ENCODE assay signal across 34 mouse cellular contexts in genomic region chr17:23931157-23931556, GRCm38 (mm10). TPM values are rescaled to one million over a fixed set of nuclear protein-coding genes. Genes with fewer than 3 reads are reported as not detected.
DNase-seq lines count a peak whose midpoint lies in the region; ATAC-seq and TF ChIP-seq lines count a peak whose summit lies in the region.
"Had no signal": no experiment of that assay in that cellular context is flagged by ENCODE, and none has a peak within 500 bp of the region (broad histone marks: within the 10 kb centered on the region; RNA-seq: fewer than 3 reads in every experiment).

No protein-coding gene starts in this region.

- H3K9ac ChIP-seq in heart, embryonic 12.5 days: no peak overlapping the region
- no peak overlapping the region for H3K9ac ChIP-seq in lung, postnatal 0 days (replicated peaks; ENCODE audit: low read depth)
- no peak overlapping the region for H3K9ac ChIP-seq in midbrain, embryonic 14.5 days (replicated peaks; ENCODE audit: low read length)
- H3K9ac ChIP-seq: forebrain, embryonic 13.5 days; heart, embryonic 13.5 days; hindbrain, embryonic 12.5 days; hindbrain, embryonic 15.5 days had no signal

- ATAC-seq in heart, embryonic 12.5 days (ENCODE audit: insufficient number of reproducible peaks, low FRiP score): peak; percentile 33; the same call in 1 of the 2 replicates
- ATAC-seq in lung, postnatal 0 days: no peak
- no peak for ATAC-seq in midbrain, embryonic 14.5 days (ENCODE audit: low FRiP score, low TSS enrichment)
- ATAC-seq: forebrain, embryonic 13.5 days; forebrain, embryonic 16.5 days; Patski had no signal

- 54% methylated on average over 5 of the region's 5 CpGs for WGBS in heart, embryonic 12.5 days
- WGBS in lung, postnatal 0 days: 50% methylated on average over 5 of the region's 5 CpGs
- 92% methylated on average over 5 of the region's 5 CpGs for WGBS in midbrain, embryonic 14.5 days

- H3K4me3 ChIP-seq in heart, embryonic 12.5 days: no peak overlapping the region
- no peak overlapping the region for H3K4me3 ChIP-seq in lung, postnatal 0 days (ENCODE audit: low read depth, low read length)
- H3K4me3 ChIP-seq in midbrain, embryonic 14.5 days (replicated peaks; ENCODE audit: low read depth, low read length): no peak overlapping the region
- H3K4me3 ChIP-seq: forebrain, embryonic 10.5 days; forebrain, embryonic 13.5 days; heart, embryonic 13.5 days; hindbrain, embryonic 12.5 days; hindbrain, embryonic 15.5 days had no signal

- intact Hi-C loops in heart, postnatal 14 days (cut with DNase I): no loop called here

- DNase-seq in heart, postnatal 14 days: no peak
- DNase-seq in lung, postnatal 10 days: peak; percentile 25
- no peak for DNase-seq in lung, postnatal 0 days (ENCODE audit: low spot score)
- DNase-seq in 3T3-L1 (ENCODE audit: low read depth, low spot score): peak; percentile 1
- DNase-seq in adipocyte (ENCODE audit: low spot score): peak; percentile 1
- DNase-seq in midbrain, embryonic 14.5 days: no peak
- DNase-seq in urinary bladder, postnatal 4 days (ENCODE audit: low spot score in 2 of 2): no peak
- DNase-seq: adrenal gland, adult 2 months; adrenal gland, postnatal 14 days; cerebellum, adult 11 months; cerebellum, adult 2 months; cerebellum, postnatal 10 days; cerebellum, postnatal 36 days; gastrocnemius, postnatal 10 days; gastrocnemius, postnatal 36 days had no signal

- 0 out of 2 replicates have a peak, but pooled peaks cover 4% of the 10 kb centered on the region for H3K9me3 ChIP-seq in heart, embryonic 12.5 days (replicated peaks)
- no peaks in the 10 kb centered on the region for H3K9me3 ChIP-seq in lung, postnatal 0 days (ENCODE audit: low read length)
- no peaks in the 10 kb centered on the region for H3K9me3 ChIP-seq in midbrain, embryonic 14.5 days (ENCODE audit: control insufficient read depth, low read length)
- H3K9me3 ChIP-seq: forebrain, embryonic 10.5 days; forebrain, embryonic 13.5 days; G1E; hindbrain, embryonic 12.5 days; hindbrain, embryonic 15.5 days had no signal

- H3K27ac ChIP-seq in heart, embryonic 12.5 days (ENCODE audit: poor library complexity, severe bottlenecking): no peak overlapping the region
- no peak overlapping the region for H3K27ac ChIP-seq in lung, postnatal 0 days (ENCODE audit: low read length)
- H3K27ac ChIP-seq in midbrain, embryonic 14.5 days (replicated peaks; ENCODE audit: low read depth, low read length): no peak overlapping the region
- H3K27ac ChIP-seq: forebrain, embryonic 10.5 days; forebrain, embryonic 13.5 days; heart, embryonic 13.5 days; hindbrain, embryonic 12.5 days; hindbrain, embryonic 15.5 days had no signal

- H3K4me1 ChIP-seq in heart, embryonic 12.5 days (replicated peaks): no peaks in the 10 kb centered on the region
- H3K4me1 ChIP-seq in lung, postnatal 0 days (ENCODE audit: insufficient read depth, low read depth, low read length): no peaks in the 10 kb centered on the region
- no peaks in the 10 kb centered on the region for H3K4me1 ChIP-seq in midbrain, embryonic 14.5 days (ENCODE audit: control insufficient read depth, insufficient read depth, low read length)
- H3K4me1 ChIP-seq: forebrain, embryonic 13.5 days; heart, embryonic 13.5 days; hindbrain, embryonic 12.5 days; hindbrain, embryonic 15.5 days had no signal

- H3K36me3 ChIP-seq in heart, embryonic 12.5 days: no peaks in the 10 kb centered on the region
- H3K36me3 ChIP-seq in lung, postnatal 0 days (ENCODE audit: insufficient read depth, low read length): no peaks in the 10 kb centered on the region
- no peaks in the 10 kb centered on the region for H3K36me3 ChIP-seq in midbrain, embryonic 14.5 days (ENCODE audit: control insufficient read depth, insufficient read depth, low read length)
- H3K36me3 ChIP-seq: forebrain, embryonic 10.5 days; G1E; heart, embryonic 13.5 days; hindbrain, embryonic 12.5 days; hindbrain, embryonic 15.5 days had no signal

- 0 out of 2 replicates have a peak, but pooled peaks cover 2% of the 10 kb centered on the region for H3K27me3 ChIP-seq in heart, embryonic 12.5 days (replicated peaks)
- H3K27me3 ChIP-seq in lung, postnatal 0 days (replicated peaks; ENCODE audit: insufficient read depth, low read length): no peaks in the 10 kb centered on the region
- H3K27me3 ChIP-seq in midbrain, embryonic 14.5 days (ENCODE audit: control insufficient read depth, insufficient read depth, low read length): no peaks in the 10 kb centered on the region
- H3K27me3 ChIP-seq: forebrain, embryonic 13.5 days; heart, embryonic 13.5 days; hindbrain, embryonic 12.5 days; hindbrain, embryonic 15.5 days; Patski had no signal

- no peak for TF ChIP-seq EP300 in lung, postnatal 0 days (IDR thresholded peaks at IDR 0.05)

- H3K4me2 ChIP-seq in heart, embryonic 12.5 days: no peak overlapping the region
- no peak overlapping the region for H3K4me2 ChIP-seq in lung, postnatal 0 days (replicated peaks; ENCODE audit: low read depth, low read length)
- H3K4me2 ChIP-seq in midbrain, embryonic 14.5 days (ENCODE audit: low read length): no peak overlapping the region
- H3K4me2 ChIP-seq: forebrain, embryonic 13.5 days; heart, embryonic 13.5 days; hindbrain, embryonic 12.5 days; hindbrain, embryonic 15.5 days had no signal

- no peak for TF ChIP-seq CTCF in lung, postnatal 0 days (IDR thresholded peaks at IDR 0.05)

RNA-seq across cellular contexts. Expression of gene Sbp, which starts 10.3 kb away (rescaled TPM):
- not detected in 2 replicates for polyA plus RNA-seq in heart, embryonic 12.5 days (2016; fragmentation: Nextera tagmentation; extraction: Ambion mirVana)
- not detected for total RNA-seq in heart, postnatal 14 days (2021)
- not detected in 2 replicates for polyA plus RNA-seq in lung, postnatal 0 days (2015; fragmentation: Nextera tagmentation; extraction: Ambion mirVana)
- not detected in 2 replicates for polyA plus RNA-seq in midbrain, embryonic 14.5 days (2014; fragmentation: Nextera tagmentation; extraction: Ambion mirVana)
- total RNA-seq: adrenal gland, adult 2 months; adrenal gland, postnatal 14 days; adrenal gland, postnatal 4 days; CH12.LX; G1E; gastrocnemius, adult 18-20 months; gastrocnemius, postnatal 10 days; gastrocnemius, postnatal 36 days; granulocyte monocyte progenitor cell, adult 5-6 weeks; heart, postnatal 25 days; hematopoietic stem cell, adult 5-6 weeks had no signal
- polyA plus RNA-seq: adrenal gland, adult 2 months; cerebellum, adult 2 months; embryonic facial prominence, embryonic 11.5 days; embryonic facial prominence, embryonic 14.5 days; forebrain, embryonic 10.5 days; forebrain, embryonic 13.5 days; forebrain, embryonic 16.5 days; G1E; heart, embryonic 13.5 days; heart, embryonic 16.5 days; hindbrain, embryonic 12.5 days; hindbrain, embryonic 15.5 days; intestine, embryonic 14.5 days; Patski had no signal

RNA-seq across cellular contexts. Expression of gene Dcpp3, which starts 13.9 kb away (rescaled TPM):
- polyA plus RNA-seq in heart, embryonic 12.5 days (2016; fragmentation: Nextera tagmentation; extraction: Ambion mirVana): not detected in 2 replicates
- not detected for total RNA-seq in heart, postnatal 14 days (2021)
- 0.35 and 0.64 TPM in 2 replicates for polyA plus RNA-seq in lung, postnatal 0 days (2015; fragmentation: Nextera tagmentation; extraction: Ambion mirVana)
- not detected in 2 replicates for polyA plus RNA-seq in midbrain, embryonic 14.5 days (2014; fragmentation: Nextera tagmentation; extraction: Ambion mirVana)
- total RNA-seq: adrenal gland, adult 2 months; adrenal gland, postnatal 14 days; adrenal gland, postnatal 4 days; CH12.LX; G1E; gastrocnemius, adult 18-20 months; gastrocnemius, postnatal 10 days; gastrocnemius, postnatal 36 days; granulocyte monocyte progenitor cell, adult 5-6 weeks; heart, postnatal 25 days; hematopoietic stem cell, adult 5-6 weeks had no signal
- polyA plus RNA-seq: adrenal gland, adult 2 months; cerebellum, adult 2 months; embryonic facial prominence, embryonic 11.5 days; forebrain, embryonic 10.5 days; forebrain, embryonic 13.5 days; forebrain, embryonic 16.5 days; G1E; heart, embryonic 13.5 days; heart, embryonic 16.5 days; hindbrain, embryonic 12.5 days; hindbrain, embryonic 15.5 days; intestine, embryonic 14.5 days; Patski had no signal

RNA-seq across cellular contexts. Expression of gene Sbpl, which starts 23.9 kb away (rescaled TPM):
- polyA plus RNA-seq in heart, embryonic 12.5 days (2016; fragmentation: Nextera tagmentation; extraction: Ambion mirVana): not detected in 2 replicates
- total RNA-seq in heart, postnatal 14 days (2021): not detected
- not detected in 2 replicates for polyA plus RNA-seq in lung, postnatal 0 days (2015; fragmentation: Nextera tagmentation; extraction: Ambion mirVana)
- not detected in 2 replicates for polyA plus RNA-seq in midbrain, embryonic 14.5 days (2014; fragmentation: Nextera tagmentation; extraction: Ambion mirVana)
- total RNA-seq: adrenal gland, adult 2 months; adrenal gland, postnatal 14 days; adrenal gland, postnatal 4 days; CH12.LX; G1E; gastrocnemius, adult 18-20 months; gastrocnemius, postnatal 10 days; gastrocnemius, postnatal 36 days; granulocyte monocyte progenitor cell, adult 5-6 weeks; heart, postnatal 25 days; hematopoietic stem cell, adult 5-6 weeks had no signal
- polyA plus RNA-seq: adrenal gland, adult 2 months; cerebellum, adult 2 months; embryonic facial prominence, embryonic 11.5 days; embryonic facial prominence, embryonic 14.5 days; forebrain, embryonic 10.5 days; forebrain, embryonic 13.5 days; forebrain, embryonic 16.5 days; G1E; heart, embryonic 13.5 days; heart, embryonic 16.5 days; hindbrain, embryonic 12.5 days; hindbrain, embryonic 15.5 days; intestine, embryonic 14.5 days; Patski had no signal

RNA-seq across cellular contexts. Expression of gene Prss30, which starts 49.2 kb away (rescaled TPM):
- polyA plus RNA-seq in heart, embryonic 12.5 days (2016; fragmentation: Nextera tagmentation; extraction: Ambion mirVana): not detected in 2 replicates
- total RNA-seq in heart, postnatal 14 days (2021): not detected
- 0.18 and 0.47 TPM in 2 replicates for polyA plus RNA-seq in lung, postnatal 0 days (2015; fragmentation: Nextera tagmentation; extraction: Ambion mirVana)
- polyA plus RNA-seq in midbrain, embryonic 14.5 days (2014; fragmentation: Nextera tagmentation; extraction: Ambion mirVana): not detected in 2 replicates
- total RNA-seq: adrenal gland, postnatal 4 days; G1E; gastrocnemius, adult 18-20 months; gastrocnemius, postnatal 10 days; gastrocnemius, postnatal 36 days; granulocyte monocyte progenitor cell, adult 5-6 weeks; heart, postnatal 25 days; hematopoietic stem cell, adult 5-6 weeks had no signal
- polyA plus RNA-seq: embryonic facial prominence, embryonic 11.5 days; embryonic facial prominence, embryonic 14.5 days; forebrain, embryonic 10.5 days; forebrain, embryonic 13.5 days; G1E; heart, embryonic 13.5 days; hindbrain, embryonic 12.5 days; hindbrain, embryonic 15.5 days had no signal

RNA-seq across cellular contexts. Expression of gene Dcpp2, which starts 50.5 kb away (rescaled TPM):
- not detected in 2 replicates for polyA plus RNA-seq in heart, embryonic 12.5 days (2016; fragmentation: Nextera tagmentation; extraction: Ambion mirVana)
- not detected for total RNA-seq in heart, postnatal 14 days (2021)
- not detected in 2 replicates for polyA plus RNA-seq in lung, postnatal 0 days (2015; fragmentation: Nextera tagmentation; extraction: Ambion mirVana)
- polyA plus RNA-seq in midbrain, embryonic 14.5 days (2014; fragmentation: Nextera tagmentation; extraction: Ambion mirVana): not detected in 2 replicates
- total RNA-seq: adrenal gland, adult 2 months; adrenal gland, postnatal 14 days; adrenal gland, postnatal 4 days; CH12.LX; gastrocnemius, adult 18-20 months; gastrocnemius, postnatal 10 days; gastrocnemius, postnatal 36 days; granulocyte monocyte progenitor cell, adult 5-6 weeks; heart, postnatal 25 days; hematopoietic stem cell, adult 5-6 weeks had no signal
- polyA plus RNA-seq: adrenal gland, adult 2 months; cerebellum, adult 2 months; embryonic facial prominence, embryonic 11.5 days; embryonic facial prominence, embryonic 14.5 days; forebrain, embryonic 10.5 days; forebrain, embryonic 13.5 days; forebrain, embryonic 16.5 days; G1E; heart, embryonic 13.5 days; hindbrain, embryonic 12.5 days; hindbrain, embryonic 15.5 days; intestine, embryonic 14.5 days; Patski had no signal

Comparison
In these comparisons a context has a peak if more than half of its experiments do, and no peak if none do; other contexts are left out.
1. DNase-seq: peak in lung, postnatal 10 days (single experiment), 3T3-L1 (single experiment) and adipocyte (single experiment); none in heart, postnatal 14 days (0 of 2), lung, postnatal 0 days (single experiment), midbrain, embryonic 14.5 days (single experiment) and urinary bladder, postnatal 4 days (0 of 2).